Mouse (Mus musculus): ENCODE data around the gene Cldn18.

The Cldn18 gene

DNA sequence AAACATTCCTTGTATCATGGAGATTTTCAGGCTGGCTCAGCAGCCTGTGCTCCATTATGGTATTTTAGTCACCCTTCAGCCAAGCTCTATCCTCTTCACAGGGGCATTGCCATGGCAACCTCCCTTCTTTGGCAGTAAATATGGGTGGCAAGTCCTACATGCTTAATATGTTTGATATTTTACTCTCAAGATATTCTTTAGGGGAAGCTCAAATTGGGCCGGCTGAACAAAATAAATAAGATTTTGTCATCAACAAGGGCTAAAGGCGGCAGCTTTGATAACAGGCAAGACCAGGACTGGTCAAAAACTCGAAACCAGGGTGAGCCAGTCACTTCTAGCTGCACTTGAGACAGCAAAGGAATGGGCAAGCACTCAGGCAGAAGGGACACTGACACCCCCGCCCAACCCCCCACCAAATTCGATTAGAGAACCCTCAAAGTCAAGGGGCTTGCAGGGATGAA, 32.0 kb downstream of the Cldn18 start:
- peak; percentile 88 for DNase-seq (ENCODE audit: low spot score)

DNA sequence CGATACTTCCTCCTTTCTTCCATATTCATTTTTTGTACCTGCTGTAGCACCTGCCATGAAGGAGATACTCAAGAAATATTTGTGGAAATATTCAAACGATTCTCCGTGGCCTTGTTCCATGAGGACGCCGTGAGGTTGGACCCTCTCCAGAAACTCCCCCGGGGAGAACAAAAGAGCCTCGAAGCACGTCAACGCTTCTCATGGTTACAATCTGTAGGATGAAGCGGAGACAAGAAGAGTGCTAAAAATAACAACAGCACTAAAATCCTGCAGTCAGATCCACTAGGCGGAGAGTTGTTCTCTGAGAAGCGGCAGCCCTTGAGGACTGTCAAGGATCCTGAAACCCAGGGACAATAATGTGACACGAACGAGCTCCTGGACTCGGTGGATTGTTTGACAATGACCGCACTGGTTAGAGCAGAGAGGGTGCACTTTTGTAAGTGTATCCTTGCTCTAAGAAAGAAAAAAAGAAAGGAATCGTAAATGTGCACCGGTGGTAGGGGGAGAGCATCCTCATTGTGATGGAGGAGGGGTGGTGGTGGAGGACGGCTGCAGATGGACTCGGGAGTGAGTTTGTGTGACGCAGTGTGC, 35.0 kb downstream of the Cldn18 start:
- no peak for DNase-seq (ENCODE audit: low spot score)

DNA sequence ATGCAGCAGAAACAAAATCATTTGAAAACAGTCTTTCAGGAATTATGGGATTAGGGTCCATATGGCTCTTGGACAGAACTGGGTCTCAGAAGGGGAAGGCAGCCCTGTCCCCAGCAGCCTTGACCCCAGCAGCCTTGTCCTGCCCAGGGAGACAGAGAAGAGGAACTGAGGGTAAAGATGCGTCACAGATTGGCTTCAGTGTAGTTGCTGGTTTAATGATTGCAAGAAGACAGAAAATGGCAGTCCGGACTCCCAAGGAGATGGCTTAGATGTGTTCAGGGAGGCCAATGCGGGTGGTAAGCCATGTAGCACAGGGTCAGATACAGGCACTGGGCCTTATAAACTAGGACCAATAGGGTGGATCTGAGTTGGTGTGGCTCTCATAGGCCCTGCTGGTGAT, 41.4 kb downstream of the Cldn18 start:
- DNase-seq (ENCODE audit: low spot score) = no peak

DNA sequence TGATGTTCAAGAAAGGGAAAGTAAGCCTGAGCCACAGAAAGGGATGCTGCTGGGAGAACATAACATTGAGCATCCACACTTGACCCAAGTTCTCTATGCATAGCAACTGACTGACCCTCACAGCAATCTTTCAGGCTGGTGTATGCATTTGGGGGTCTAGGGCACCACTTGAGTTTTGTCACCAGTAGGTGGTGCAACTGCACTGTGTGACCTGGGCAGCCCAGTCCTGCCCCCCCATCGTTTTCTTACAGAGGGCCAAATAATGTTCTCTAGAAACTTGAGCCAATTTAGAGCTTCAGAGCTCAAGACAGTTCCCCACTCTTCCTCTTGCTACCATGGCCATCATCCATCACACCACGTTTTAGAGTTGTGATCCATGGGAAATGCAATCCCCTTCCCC, 45.5 kb downstream of the Cldn18 start:
- DNase-seq (ENCODE audit: low spot score) = peak; percentile 35

DNA sequence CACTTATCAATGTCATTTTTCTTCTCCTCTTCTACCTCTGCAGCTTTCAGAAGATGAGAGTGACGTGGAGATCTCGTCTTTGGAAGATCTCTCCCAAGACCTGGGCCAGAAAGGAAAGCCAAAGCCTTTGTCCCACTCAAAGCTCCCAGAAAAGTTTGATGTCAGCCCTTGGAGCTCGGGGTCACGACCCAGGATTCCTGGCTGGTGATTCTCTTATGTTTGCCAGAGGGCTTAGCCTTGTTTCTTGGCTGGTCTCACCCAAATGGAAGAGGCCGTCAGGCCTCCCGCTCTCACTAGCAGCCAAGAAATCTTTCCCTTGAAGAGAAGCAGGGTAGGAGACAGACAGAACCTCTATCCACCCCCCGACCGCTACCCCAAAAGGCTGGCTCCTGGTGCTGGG, 49.5 kb downstream of the Cldn18 start:
- peak; percentile 35 for DNase-seq (ENCODE audit: low spot score)

DNA sequence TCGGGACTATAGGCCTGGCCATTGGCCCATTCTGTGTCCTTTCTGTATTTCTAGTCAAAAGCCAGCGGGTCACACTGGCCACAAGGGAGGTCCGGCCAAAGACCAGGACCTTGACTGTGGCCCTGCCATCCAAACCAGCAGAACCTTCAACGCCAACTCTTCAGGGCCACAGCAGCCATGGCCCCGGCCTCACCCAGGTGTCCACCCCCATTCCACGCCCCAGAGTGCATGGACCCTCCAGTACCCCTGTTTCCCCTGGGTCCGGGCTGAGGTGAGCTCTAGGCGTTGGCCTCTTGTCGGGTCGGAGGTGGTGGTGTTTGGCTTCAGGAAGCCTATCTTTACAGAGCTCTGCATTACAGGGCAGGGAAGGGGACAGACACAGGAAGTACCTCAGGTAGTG, 54.2 kb downstream of the Cldn18 start:
- DNase-seq (ENCODE audit: low spot score) = no peak

DNA sequence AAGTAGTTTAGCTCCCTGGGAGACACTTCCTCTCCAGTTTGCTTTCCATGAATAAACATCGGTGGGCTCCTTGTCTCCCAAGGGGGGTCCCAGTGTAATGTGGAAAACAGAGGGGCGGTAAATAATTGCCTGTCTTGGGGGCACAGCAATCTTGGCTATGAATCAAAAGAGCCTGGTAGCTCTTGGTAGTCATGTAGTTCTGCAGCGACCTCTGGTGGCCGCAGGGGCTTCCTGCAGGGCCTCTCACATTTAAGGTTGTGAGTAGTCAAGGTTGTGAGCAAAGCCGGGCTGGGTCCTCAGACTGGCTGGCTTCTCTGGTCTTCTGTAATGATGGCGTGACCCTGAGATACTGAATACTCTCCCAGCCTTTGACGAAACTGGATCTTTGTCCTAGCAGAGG, 54.7 kb downstream of the Cldn18 start:
- peak; percentile 38 for DNase-seq (ENCODE audit: low spot score)

DNA sequence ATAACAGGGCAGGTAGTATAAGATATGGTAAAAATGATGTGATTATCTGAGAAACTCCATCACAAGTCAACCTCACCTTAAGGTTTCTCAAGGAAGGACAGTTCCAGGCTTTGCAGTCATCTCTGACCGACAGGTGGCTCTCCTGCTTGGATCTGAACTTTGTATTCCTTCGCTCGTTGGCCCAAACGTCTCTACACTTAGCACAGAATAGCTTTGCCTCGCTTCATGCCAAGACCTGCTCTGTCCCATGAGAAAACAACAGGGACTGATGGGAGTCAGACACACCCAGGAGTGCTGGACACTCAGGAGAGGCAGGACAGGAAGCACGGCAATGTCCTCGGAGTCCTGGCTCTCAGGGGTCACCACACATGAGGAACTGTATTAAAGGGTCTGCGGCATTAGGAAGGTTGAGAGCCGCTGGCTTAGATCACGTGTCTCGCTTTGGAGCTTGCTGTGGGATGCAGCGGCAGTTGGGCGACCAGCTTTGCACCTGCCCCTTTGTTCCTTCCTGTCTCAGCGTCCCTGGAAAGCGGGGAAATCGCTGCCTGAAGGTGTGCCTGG, 55.4 kb downstream of the Cldn18 start:
- no peak for DNase-seq (ENCODE audit: low spot score)

DNA sequence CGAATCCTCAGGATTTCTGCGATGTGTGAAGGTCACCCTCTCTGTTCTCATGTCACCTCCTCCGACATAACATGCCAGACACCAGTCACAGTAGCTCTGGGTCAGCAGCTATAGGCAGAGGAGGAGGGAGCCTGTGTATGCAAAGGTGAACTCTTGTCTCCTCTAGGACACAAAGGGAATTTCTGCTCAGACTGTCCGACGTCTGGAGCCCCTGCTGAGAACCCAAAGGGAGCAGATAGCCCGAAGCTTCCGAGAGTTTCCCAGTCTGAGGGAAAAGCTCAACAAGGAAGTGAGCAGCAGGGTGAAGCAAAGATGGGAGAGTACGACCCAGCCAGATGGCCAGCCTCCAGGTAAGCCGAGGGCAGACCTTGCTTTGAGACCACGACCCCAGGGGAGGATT, 56.3 kb downstream of the Cldn18 start:
- DNase-seq (ENCODE audit: low spot score) = no peak

DNA sequence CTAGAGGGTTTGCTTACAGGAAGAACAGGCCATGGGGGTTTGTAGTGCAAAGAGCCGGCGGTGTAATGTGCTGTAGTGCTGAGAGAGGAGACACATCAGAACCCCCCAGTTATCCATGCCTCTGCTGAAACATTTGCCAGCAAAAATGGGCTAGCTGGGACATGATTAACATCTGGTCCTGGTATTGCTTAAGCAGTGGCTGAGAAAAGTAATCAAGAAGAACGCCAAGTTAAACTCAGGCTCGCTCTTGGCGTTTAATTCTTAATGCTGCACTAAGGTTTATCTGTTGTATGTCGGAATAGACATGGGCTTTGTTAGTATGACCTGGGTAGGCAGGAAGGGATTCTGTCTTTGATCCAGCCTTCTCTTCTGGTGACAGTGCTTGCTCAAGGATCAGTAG, 71.0 kb downstream of the Cldn18 start:
- no peak for DNase-seq (ENCODE audit: low spot score)

DNA sequence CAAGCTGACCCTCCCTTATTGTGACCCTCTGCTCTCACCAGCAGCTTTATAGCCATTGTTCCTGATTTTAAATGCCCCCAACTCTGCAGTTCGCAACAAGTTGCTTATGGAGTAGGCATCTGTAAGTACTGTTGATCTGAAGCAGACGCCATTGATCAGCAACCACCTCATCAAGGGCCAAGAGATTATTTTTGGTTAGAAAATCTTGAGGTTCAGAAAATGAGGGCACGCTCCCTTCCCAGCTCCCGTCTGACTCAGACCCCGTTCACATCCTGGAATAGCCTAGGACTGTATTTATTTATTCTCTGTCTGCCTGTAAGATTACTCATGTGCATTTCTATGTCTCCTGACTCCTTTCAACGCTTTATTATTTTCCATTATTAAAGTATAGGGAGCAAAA, 71.7 kb downstream of the Cldn18 start:
- DNase-seq (ENCODE audit: low spot score) = no peak

DNA sequence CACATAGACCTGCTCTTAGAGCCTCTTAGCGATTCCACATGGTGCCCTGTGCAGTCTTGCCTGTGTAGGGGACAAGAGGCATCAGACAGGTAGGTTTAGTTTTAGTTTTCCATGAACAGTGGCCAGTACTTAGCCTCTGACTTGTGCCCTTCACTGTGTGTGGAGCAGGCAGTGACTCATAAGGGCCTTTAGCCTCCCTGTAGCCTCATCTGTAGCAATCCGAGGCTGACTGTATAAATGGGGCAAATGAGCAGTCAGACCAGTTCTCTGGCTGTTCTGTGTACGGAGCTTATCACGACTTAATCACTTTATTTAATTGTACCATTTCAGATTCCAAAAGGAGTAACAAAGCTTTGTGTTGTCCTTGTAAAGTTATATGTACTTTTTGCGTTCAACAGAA, 77.1 kb downstream of the Cldn18 start:
- DNase-seq (ENCODE audit: low spot score) = no peak

All from lung, postnatal 25 days (tissue).